In genomic region chr19:18687556-18687955, GRCm38 (mm10) we compare ENCODE assay signal across 8 mouse cellular contexts. TPM values are rescaled to one million over a fixed set of nuclear protein-coding genes. Genes with fewer than 3 reads are reported as not detected.
DNase-seq lines count a peak whose midpoint lies in the region; ATAC-seq lines count a peak whose summit lies in the region.

No protein-coding gene starts in this region.

- 0 out of 2 replicates have a peak, but pooled peaks cover 4% of the 10 kb centered on the region for H3K36me3 ChIP-seq in midbrain, embryonic 14.5 days (ENCODE audit: control insufficient read depth, insufficient read depth, low read length)
- H3K36me3 ChIP-seq in midbrain, embryonic 15.5 days (replicated peaks) = no peaks in the 10 kb centered on the region

- no peaks in the 10 kb centered on the region for H3K4me1 ChIP-seq in midbrain, embryonic 14.5 days (ENCODE audit: control insufficient read depth, insufficient read depth, low read length)
- H3K4me1 ChIP-seq in midbrain, embryonic 15.5 days = no peaks in the 10 kb centered on the region

- H3K9ac ChIP-seq in midbrain, embryonic 14.5 days (replicated peaks; ENCODE audit: low read length) = no peak overlapping the region
- no peak overlapping the region for H3K9ac ChIP-seq in midbrain, embryonic 15.5 days

- H3K4me3 ChIP-seq in midbrain, embryonic 14.5 days (replicated peaks; ENCODE audit: low read depth, low read length) = no peak overlapping the region
- H3K4me3 ChIP-seq in midbrain, embryonic 15.5 days = no peak overlapping the region

- DNase-seq in cerebellum, postnatal 4 days (ENCODE audit: low spot score in 2 of 2) = no peak
- DNase-seq in midbrain, embryonic 14.5 days = peak; percentile 66
- DNase-seq in cerebellum, postnatal 25 days = peak; percentile 32 to 67
- peak; percentile 86 for DNase-seq in induced T-regulatory cell, adult 2 months (ENCODE audit: low read depth)
- DNase-seq in ovary, adult 18-20 months (ENCODE audit: low spot score) = no peak

- no peaks in the 10 kb centered on the region for H3K27me3 ChIP-seq in midbrain, embryonic 14.5 days (ENCODE audit: control insufficient read depth, insufficient read depth, low read length)
- no peaks in the 10 kb centered on the region for H3K27me3 ChIP-seq in midbrain, embryonic 15.5 days (replicated peaks)

- H3K27ac ChIP-seq in midbrain, embryonic 14.5 days (replicated peaks; ENCODE audit: low read depth, low read length) = no peak overlapping the region
- no peak overlapping the region for H3K27ac ChIP-seq in midbrain, embryonic 15.5 days

- peak; percentile 40 for ATAC-seq in cerebellum, adult (ENCODE audit: insufficient number of reproducible peaks, low FRiP score, low TSS enrichment)
- peak; percentile 55 for ATAC-seq in midbrain, embryonic 14.5 days (ENCODE audit: low FRiP score, low TSS enrichment)
- ATAC-seq in midbrain, embryonic 15.5 days (replicated peaks) = no peak
- peak; percentile 95 for ATAC-seq in megakaryocyte progenitor cell, adult 5-6 weeks (replicated peaks; ENCODE audit: poor library complexity)

- H3K4me2 ChIP-seq in midbrain, embryonic 14.5 days (ENCODE audit: low read length) = no peak overlapping the region
- H3K4me2 ChIP-seq in midbrain, embryonic 15.5 days = no peak overlapping the region

- WGBS in midbrain, embryonic 14.5 days = 75% methylated on average over 3 of the region's 3 CpGs
- WGBS in midbrain, embryonic 15.5 days = 71% methylated on average over 3 of the region's 3 CpGs

- H3K9me3 ChIP-seq in midbrain, embryonic 14.5 days (ENCODE audit: control insufficient read depth, low read length) = no peaks in the 10 kb centered on the region
- H3K9me3 ChIP-seq in midbrain, embryonic 15.5 days = no peaks in the 10 kb centered on the region

RNA-seq across cellular contexts. Expression of gene Carnmt1, which starts 17.0 kb away (rescaled TPM):
- 18.0 and 18.4 TPM in 2 replicates for polyA plus RNA-seq in midbrain, embryonic 14.5 days (2014; fragmentation: Nextera tagmentation; extraction: Ambion mirVana)
- polyA plus RNA-seq in midbrain, embryonic 15.5 days (2015; fragmentation: Nextera tagmentation; extraction: Ambion mirVana) = 11.2 and 13.6 TPM in 2 replicates
- total RNA-seq in megakaryocyte progenitor cell, adult 5-6 weeks (2015) = 34.2 and 38.6 TPM in 2 replicates
- 23.2 and 30.4 TPM in 2 replicates for total RNA-seq in megakaryocyte progenitor cell, adult 5-6 weeks (2017)

RNA-seq across cellular contexts. Expression of gene D030056L22Rik, which starts 25.4 kb away (rescaled TPM):
- polyA plus RNA-seq in midbrain, embryonic 14.5 days (2014; fragmentation: Nextera tagmentation; extraction: Ambion mirVana) = 66.5 and 68.7 TPM in 2 replicates
- polyA plus RNA-seq in midbrain, embryonic 15.5 days (2015; fragmentation: Nextera tagmentation; extraction: Ambion mirVana) = 45.7 and 50.8 TPM in 2 replicates
- total RNA-seq in megakaryocyte progenitor cell, adult 5-6 weeks (2015) = 37.3 and 51.3 TPM in 2 replicates
- total RNA-seq in megakaryocyte progenitor cell, adult 5-6 weeks (2017) = 22.7 and 25.5 TPM in 2 replicates

RNA-seq across cellular contexts. Expression of gene Nmrk1, which starts 55.8 kb away (rescaled TPM):
- polyA plus RNA-seq in midbrain, embryonic 14.5 days (2014; fragmentation: Nextera tagmentation; extraction: Ambion mirVana) = 4.8 and 6.9 TPM in 2 replicates
- polyA plus RNA-seq in midbrain, embryonic 15.5 days (2015; fragmentation: Nextera tagmentation; extraction: Ambion mirVana) = 6.6 and 7.2 TPM in 2 replicates
- 10.1 TPM in 2 replicates for total RNA-seq in megakaryocyte progenitor cell, adult 5-6 weeks (2015)
- total RNA-seq in megakaryocyte progenitor cell, adult 5-6 weeks (2017) = 4.6 and 4.9 TPM in 2 replicates

RNA-seq across cellular contexts. Expression of gene Ostf1, which starts 55.9 kb away (rescaled TPM):
- polyA plus RNA-seq in midbrain, embryonic 14.5 days (2014; fragmentation: Nextera tagmentation; extraction: Ambion mirVana) = 28.5 and 40.7 TPM in 2 replicates
- 37.2 and 42.4 TPM in 2 replicates for polyA plus RNA-seq in midbrain, embryonic 15.5 days (2015; fragmentation: Nextera tagmentation; extraction: Ambion mirVana)
- 159 and 171 TPM in 2 replicates for total RNA-seq in megakaryocyte progenitor cell, adult 5-6 weeks (2015)
- 183 and 192 TPM in 2 replicates for total RNA-seq in megakaryocyte progenitor cell, adult 5-6 weeks (2017)

Comparison
In these comparisons a context has a peak if more than half of its experiments do, and no peak if none do; other contexts are left out.
1. DNase-seq: peak in midbrain, embryonic 14.5 days (single experiment), cerebellum, postnatal 25 days (2 of 2) and induced T-regulatory cell, adult 2 months (single experiment); none in cerebellum, postnatal 4 days (0 of 2) and ovary, adult 18-20 months (single experiment).